Mouse (Mus musculus) mouse trophoblast stem cell (cell line): ENCODE measurements around the gene Dscaml1.

Experiments
- in situ Hi-C, 2 experiments: fragments of 300-500 bp; cut with MseI, MboI; formaldehyde crosslinking; loops; 2 replicates in 1 of 2; 3 replicates in 1 of 2; pipeline ENCODE4 v1.15.1; 2025

The Dscaml1 gene

GRCm38 (mm10) chr9:45451346-45451745 lies 24.9 kb downstream of the Dscaml1 start:
- in situ Hi-C loops, result no loop called here

GRCm38 (mm10) chr9:45454032-45454431 lies 27.6 kb downstream of the Dscaml1 start:
- in situ Hi-C loops, result no loop called here

DNA sequence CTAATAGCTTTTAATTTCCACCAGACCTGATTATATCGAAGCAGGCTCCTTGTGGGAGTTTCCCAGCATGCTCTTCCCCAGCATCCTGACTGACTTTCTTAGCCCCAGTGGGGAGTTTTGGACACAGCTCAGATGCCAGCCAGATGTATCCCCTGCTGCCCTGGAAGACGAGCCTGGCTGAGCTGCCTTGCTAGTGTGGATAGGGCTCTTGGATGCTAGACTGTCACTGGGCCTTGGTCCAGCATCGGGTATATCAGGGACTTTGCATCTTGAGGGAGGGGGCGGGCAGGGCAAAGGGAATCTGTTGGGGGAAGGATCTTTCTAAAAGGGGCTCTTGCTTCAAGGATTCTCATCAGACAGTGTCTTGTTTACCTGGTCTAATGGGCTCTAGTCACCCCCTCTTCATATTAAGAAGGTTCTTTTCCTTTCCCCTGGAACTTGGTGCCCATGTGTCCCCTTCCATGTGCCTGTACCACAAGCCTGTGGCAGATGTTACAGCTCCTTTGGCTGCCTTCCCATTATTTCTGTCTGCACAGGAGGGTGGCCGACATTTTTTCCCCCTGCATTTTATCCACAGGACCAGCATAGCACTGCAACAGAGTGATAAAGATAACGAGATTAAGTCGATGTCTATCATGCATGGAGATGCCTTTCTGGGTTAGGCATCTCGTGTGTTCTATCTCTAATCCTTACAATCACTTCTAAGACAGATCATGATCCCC lies 28.6 kb downstream of the Dscaml1 start:
- in situ Hi-C loops, result no loop called here

- in situ Hi-C loops, result no loop called here
These were observed 30.8 kb downstream of the Dscaml1 start for GRCm38 (mm10) chr9:45457200-45457599.

DNA sequence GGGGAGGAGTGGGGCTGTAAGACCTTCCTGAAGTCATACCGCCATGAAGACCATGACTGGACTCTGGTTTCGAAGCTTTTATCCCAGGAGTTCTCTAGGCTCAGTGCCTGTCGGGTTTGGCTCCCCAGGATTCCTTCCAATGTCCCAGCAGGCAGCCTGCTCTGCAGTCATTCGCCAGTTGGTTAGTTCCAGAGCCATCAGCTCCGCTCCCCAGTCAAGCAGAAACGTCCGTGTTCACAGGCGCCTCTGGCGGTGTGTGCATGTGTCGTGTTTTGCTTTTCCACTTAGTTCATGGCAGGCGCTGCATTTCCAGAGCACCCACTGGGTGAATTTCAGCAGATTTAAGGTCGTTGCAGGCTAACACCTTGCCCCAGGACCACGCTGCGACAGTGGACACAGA lies 31.9 kb downstream of the Dscaml1 start:
- in situ Hi-C loops, result no loop called here

- in situ Hi-C loops, result no loop called here
These were observed 39.1 kb downstream of the Dscaml1 start for GRCm38 (mm10) chr9:45465396-45466019.

- in situ Hi-C loops, result no loop called here
These were observed 41.8 kb downstream of the Dscaml1 start for GRCm38 (mm10) chr9:45468235-45468634.

GRCm38 (mm10) chr9:45470746-45471471 lies 44.5 kb downstream of the Dscaml1 start:
- in situ Hi-C loops, result no loop called here

DNA sequence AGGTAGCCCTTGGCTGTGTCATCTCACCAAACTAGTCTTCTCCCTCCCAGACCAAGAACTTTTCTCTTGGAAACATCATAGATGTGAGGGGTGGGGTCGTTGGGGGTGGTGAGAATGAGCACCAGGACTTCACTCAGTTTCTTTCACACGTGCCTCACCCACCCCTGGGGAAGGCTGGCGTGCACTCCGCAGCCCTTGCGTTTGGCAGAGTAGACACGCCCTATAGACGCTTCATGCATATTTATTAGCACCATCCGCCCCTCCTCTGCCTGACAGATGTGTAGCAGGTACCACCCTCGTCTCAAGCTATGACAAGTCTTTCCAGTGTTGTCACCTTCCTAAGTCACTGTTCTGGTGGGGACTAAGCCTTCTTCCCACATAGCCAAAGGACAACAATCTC lies 45.3 kb downstream of the Dscaml1 start:
- in situ Hi-C loops, result no loop called here

DNA sequence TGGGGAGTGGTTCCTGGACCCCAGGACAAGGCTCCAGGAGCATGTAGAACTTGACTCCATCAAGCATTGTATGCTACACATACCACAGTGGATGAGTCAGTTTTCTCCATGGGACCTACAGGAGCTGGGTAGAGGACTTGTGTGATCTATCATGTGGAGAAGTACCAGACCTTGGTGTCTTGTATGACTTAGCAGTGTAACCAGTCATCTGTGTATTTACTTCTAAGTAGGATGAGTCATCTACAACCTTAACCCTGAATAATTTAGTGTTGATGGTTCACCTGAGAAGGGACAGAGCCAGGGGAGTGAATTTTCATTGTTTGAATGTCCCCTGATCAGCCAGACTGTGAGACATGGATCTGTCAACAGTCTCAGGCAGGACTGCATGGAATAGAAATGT lies 48.4 kb downstream of the Dscaml1 start:
- in situ Hi-C loops, result no loop called here

- in situ Hi-C loops, result no loop called here
These were observed 54.5 kb downstream of the Dscaml1 start for GRCm38 (mm10) chr9:45480936-45481335.

DNA sequence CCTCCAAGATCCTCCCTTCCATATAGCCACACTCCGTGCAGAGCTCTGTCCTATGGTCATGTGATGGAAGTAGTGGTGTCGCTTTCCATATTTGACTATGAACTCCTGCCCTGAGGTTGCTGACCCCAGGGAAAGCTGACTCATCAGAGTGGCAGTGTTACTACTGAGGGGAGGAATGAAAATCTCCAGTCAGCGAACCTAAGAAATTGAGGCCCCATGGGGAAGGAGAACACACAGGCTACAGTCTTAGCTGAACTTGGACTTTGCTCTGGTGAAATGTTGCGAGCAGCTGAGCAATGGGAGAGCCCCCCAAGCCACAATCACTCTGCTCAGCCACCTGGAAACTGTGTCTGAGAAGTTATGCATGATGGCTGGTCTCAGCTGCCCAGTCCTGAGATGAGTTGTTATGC lies 60.2 kb downstream of the Dscaml1 start:
- in situ Hi-C loops, result no loop called here

DNA sequence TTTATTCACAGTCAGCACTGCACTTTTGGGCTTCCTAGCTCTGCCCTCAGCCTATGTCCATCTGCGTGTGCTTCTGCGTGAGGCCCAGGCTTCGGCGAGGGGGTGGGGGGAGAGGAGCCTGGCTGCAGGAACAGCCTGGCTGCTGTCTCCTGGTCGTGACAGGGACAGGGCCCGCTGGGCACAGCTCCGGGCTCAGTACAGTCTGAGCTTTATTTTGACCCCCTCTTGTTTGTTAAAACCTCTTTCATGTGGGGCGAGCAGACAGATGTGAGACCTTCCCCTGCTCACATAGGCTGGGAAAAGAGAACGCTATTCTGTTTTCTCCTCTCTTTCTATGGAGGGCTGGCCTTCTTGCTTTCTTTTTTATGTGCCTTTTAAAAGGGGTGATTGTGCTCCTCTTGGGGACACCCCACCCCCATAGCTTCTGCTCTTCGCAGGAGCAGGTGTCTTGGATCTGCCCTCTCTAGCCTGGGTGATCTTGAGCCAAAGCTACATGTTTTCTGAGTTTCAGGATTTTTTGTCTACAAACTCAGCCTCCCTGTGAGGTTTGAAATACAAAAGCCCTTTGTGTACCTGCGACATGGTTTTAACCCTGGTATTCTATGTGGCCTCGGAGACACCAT lies 60.9 kb downstream of the Dscaml1 start:
- in situ Hi-C loops, result no loop called here

DNA sequence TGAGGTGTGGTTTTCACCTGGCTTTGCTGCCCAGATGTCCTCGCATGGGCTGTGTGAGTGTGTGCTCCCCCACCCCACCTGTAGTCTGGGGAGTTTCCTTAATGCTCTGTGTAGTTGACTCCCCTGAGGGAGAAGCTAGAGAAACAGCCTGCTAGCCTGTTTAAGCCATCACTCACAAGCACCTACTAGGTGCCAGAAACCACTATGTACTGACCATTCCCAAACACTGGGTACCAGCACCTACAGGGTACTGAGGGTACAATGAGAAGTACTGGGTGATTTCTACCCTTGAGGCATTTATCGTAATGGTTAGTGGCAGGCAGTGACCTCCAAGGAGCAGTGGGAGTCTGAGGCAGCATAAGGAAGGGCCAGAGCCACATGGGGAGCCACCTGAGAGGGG lies 64.5 kb downstream of the Dscaml1 start:
- in situ Hi-C loops, result no loop called here

- in situ Hi-C loops, result no loop called here
These were observed 68.5 kb downstream of the Dscaml1 start for GRCm38 (mm10) chr9:45494889-45495288.

DNA sequence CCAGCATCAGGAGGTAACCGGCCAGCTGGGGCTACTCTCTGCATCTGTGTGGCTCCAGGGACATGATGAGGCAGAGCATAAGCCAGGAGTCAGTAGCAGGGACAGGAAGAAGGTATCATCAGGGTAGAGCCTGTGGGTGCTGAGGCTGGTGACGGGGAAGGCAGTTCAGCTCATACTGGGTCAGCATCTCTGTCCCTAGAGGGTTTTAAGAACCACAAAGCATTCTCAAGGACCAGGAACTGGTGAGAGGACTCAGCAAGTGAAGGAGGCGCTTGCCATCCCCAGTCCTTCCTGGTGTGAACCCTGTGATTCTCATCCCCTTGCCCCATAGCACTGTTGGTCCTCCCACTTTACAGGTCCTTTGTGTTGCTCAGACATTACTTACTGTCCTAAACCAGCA lies 69.9 kb downstream of the Dscaml1 start:
- in situ Hi-C loops, result no loop called here

- in situ Hi-C loops, result no loop called here
These were observed 70.5 kb downstream of the Dscaml1 start for GRCm38 (mm10) chr9:45496944-45497343.

- in situ Hi-C loops, result no loop called here
These were observed 72.8 kb downstream of the Dscaml1 start for GRCm38 (mm10) chr9:45499267-45499666.

DNA sequence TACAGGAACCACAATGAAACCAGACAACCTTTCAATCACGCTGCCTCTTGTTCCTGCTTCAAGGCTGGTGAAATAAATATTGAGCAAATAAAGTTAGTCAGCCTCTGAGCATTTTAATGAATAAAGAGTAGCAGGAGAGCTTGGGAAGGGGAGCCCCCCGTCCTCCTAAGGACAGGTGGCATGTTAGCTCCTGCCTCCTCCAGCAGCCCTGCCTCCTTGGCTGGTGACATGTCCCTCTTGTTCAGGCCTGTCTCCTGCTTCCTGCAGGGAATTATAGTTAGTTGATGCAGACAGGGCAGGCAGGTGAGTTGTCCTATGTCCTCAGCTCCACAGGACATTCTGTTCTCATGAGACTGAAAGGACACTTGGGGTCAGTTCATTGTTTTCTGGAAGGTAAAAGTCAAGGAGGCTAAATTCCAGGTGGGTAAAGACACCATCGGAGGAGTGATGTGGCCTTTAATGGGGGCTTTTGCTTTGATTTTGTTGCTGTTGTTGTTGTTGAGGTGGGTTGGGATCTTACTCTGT lies 73.7 kb downstream of the Dscaml1 start:
- in situ Hi-C loops, result no loop called here

DNA sequence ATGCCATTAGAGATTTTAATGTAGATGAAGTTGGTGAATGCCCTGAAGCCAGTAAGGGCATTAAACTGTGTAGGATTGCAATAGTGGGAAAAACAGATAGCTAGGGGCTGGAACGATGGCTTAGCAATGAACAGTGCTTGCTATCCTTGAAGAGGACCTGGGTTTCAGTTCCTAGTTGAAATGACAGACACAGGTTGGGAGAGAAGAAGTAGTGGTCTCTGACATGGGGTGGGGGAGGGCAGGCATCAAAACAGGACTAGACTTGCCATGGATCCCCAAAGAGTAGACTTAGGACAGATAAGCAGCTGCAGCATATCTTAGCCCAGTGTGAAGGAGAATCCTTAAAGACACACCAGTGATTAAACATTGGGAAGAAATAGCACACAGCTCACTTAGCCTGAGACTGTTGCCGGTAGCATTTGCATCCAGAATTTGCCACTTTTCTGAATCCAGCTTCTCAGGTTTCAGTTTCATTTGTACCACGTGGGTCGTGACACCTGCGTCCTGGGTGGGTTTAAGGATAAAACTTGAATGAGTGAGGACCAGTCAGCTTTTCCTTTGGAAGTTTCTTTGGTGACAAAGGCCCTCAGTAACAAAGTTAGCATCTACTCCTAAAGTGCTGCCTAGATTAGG lies 75.0 kb downstream of the Dscaml1 start:
- in situ Hi-C loops, result no loop called here

- in situ Hi-C loops, result no loop called here
These were observed 75.7 kb downstream of the Dscaml1 start for GRCm38 (mm10) chr9:45501963-45502641.
